Mouse (Mus musculus) neural tube, embryonic 13.5 days (tissue): ENCODE measurements around the gene Pold3. TPM values are rescaled to one million over a fixed set of nuclear protein-coding genes. Genes with fewer than 3 reads are reported as not detected.
"Not testable (repeated sequence)": the region's sequence is repeated elsewhere in the genome, so short reads cannot be mapped to it uniquely, and the experiment has no call there.

Experiments used
- ATAC-seq: fragments of 200-750 bp; cut with Nextera tagmentation; 2 replicates; pipeline ENCODE4 v1.8.0; 2017; ENCODE audit warnings: low read depth, mild to moderate bottlenecking, moderate TSS enrichment, moderate library complexity
- H3K27ac ChIP-seq: fragments of 300-500 bp; sonication (generic); replicated peaks from 2 replicates; pipeline ENCODE4 v1.5.1; 2015; ENCODE audit warnings: moderate library complexity, mild to moderate bottlenecking, inconsistent platforms
- H3K27me3 ChIP-seq: fragments of 300-500 bp; sonication (generic); 2 replicates; pipeline ENCODE4 v1.6.1; 2015; ENCODE audit warnings: mild to moderate bottlenecking, inconsistent platforms
- H3K36me3 ChIP-seq: fragments of 300-500 bp; sonication (generic); 2 replicates; pipeline ENCODE4 v1.6.1; 2015; ENCODE audit warnings: mild to moderate bottlenecking, inconsistent platforms
- H3K4me1 ChIP-seq: fragments of 300-500 bp; sonication (generic); replicated peaks from 2 replicates; pipeline ENCODE4 v1.6.1; 2015; ENCODE audit warnings: inconsistent platforms
- H3K4me2 ChIP-seq: fragments of 300-500 bp; sonication (generic); 2 replicates; pipeline ENCODE4 v1.6.1; 2015; ENCODE audit warnings: inconsistent platforms, mild to moderate bottlenecking, moderate library complexity
- H3K4me3 ChIP-seq: fragments of 300-500 bp; sonication (generic); 2 replicates; pipeline ENCODE4 v1.5.1; 2015; ENCODE audit warnings: mild to moderate bottlenecking, inconsistent platforms
- H3K9ac ChIP-seq: fragments of 300-500 bp; sonication (generic); 2 replicates; pipeline ENCODE4 v1.6.1; 2015; ENCODE audit warnings: moderate library complexity, mild to moderate bottlenecking, inconsistent platforms
- H3K9me3 ChIP-seq: fragments of 300-500 bp; sonication (generic); 2 replicates; pipeline ENCODE4 v1.6.1; 2016; ENCODE audit warnings: inconsistent platforms
- WGBS: fragments of 180-500 bp; shearing (Covaris S2); methylation state at CpG from one replicate; pipeline ENCODE4 v1.1.7; 2015; 5-methylcytosine and 5-hydroxymethylcytosine counted together
- polyA plus RNA-seq: library from polyadenylated mRNA; unstranded; fragments of >200 nt; fragmentation: Nextera tagmentation; extraction: Ambion mirVana; gene quantifications from 2 replicates; pipeline ENCODE4 v1.2.1, GENCODE M21; 2015

The Pold3 gene
- polyA plus RNA-seq, 1 experiment from 2014 or later: 38.8 TPM

DNA sequence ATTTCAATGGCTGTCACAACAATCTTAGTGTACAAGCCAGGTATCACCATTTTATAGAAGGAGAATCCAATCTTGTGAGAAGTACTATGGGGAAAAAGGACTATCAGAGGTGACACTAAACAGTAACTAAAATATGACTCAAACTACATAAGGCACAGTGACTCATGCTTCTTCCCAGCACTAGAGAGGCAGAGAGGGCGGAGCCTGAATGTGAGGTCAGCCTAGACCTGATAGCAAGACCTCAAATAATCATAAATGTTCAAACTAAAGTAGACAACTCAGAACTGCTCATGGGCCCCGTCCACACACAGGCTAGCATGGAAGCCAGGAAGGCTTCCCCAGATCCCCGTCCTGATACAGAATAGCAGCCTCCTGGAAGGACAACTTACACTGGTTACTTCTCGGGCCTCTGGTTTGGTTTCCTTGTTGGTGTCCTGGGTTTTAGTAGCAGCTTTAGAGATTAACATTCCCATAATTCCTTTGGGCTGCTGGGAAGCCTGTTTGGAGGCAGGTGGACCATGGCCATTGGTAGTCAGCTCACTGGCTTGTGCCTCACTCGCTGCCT is 21.3 kb downstream of the Pold3 start:
- Histone ChIP-seq H3K9me3 (no peaks in the 10 kb centered on the region), H3K27me3 (no peaks in the 10 kb centered on the region), H3K36me3 (peaks cover 84% of the 10 kb centered on the region), H3K27ac (no peak overlapping the region), H3K4me2 (no peak overlapping the region), H3K4me1 (no peaks in the 10 kb centered on the region), H3K4me3 (no peak overlapping the region), H3K9ac (no peak overlapping the region)
- 87% methylated on average over 5 of the region's 5 CpGs for WGBS
- no peak for ATAC-seq

- no peak overlapping the region for H3K4me2 ChIP-seq
- no peaks in the 10 kb centered on the region for H3K4me1 ChIP-seq
- no peak overlapping the region for H3K9ac ChIP-seq
- H3K9me3 ChIP-seq: 0 out of 2 replicates have a peak, but pooled peaks cover 3% of the 10 kb centered on the region
- no peak for ATAC-seq
- no peaks in the 10 kb centered on the region for H3K27me3 ChIP-seq
- H3K4me3 ChIP-seq: no peak overlapping the region
- H3K36me3 ChIP-seq: peaks cover 90% of the 10 kb centered on the region
- 96% methylated on average over 5 of the region's 5 CpGs for WGBS
- H3K27ac ChIP-seq: no peak overlapping the region
These were observed 34.5 kb downstream of the Pold3 start for GRCm38 (mm10) chr7:100086891-100087290.

GRCm38 (mm10) chr7:100086159-100086755 is 35.1 kb downstream of the Pold3 start:
- peaks cover 93% of the 10 kb centered on the region for H3K36me3 ChIP-seq
- no peak overlapping the region for H3K4me3 ChIP-seq
- 83% methylated on average over 8 of the region's 8 CpGs for WGBS
- no peak overlapping the region for H3K27ac ChIP-seq
- no peak for ATAC-seq
- H3K4me2 ChIP-seq: no peak overlapping the region
- no peak overlapping the region for H3K9ac ChIP-seq
- H3K4me1 ChIP-seq: no peaks in the 10 kb centered on the region
- H3K9me3 ChIP-seq: 0 out of 2 replicates have a peak, but pooled peaks cover 3% of the 10 kb centered on the region
- no peaks in the 10 kb centered on the region for H3K27me3 ChIP-seq

- H3K27ac ChIP-seq: no peak overlapping the region
- WGBS: 94% methylated on average over 6 of the region's 6 CpGs
- peaks cover 80% of the 10 kb centered on the region for H3K36me3 ChIP-seq
- no peaks in the 10 kb centered on the region for H3K9me3 ChIP-seq
- ATAC-seq: no peak
- no peak overlapping the region for H3K4me3 ChIP-seq
- H3K27me3 ChIP-seq: no peaks in the 10 kb centered on the region
- H3K9ac ChIP-seq: no peak overlapping the region
- H3K4me2 ChIP-seq: no peak overlapping the region
- no peaks in the 10 kb centered on the region for H3K4me1 ChIP-seq
These were observed 37.6 kb downstream of the Pold3 start for GRCm38 (mm10) chr7:100083812-100084211.

DNA sequence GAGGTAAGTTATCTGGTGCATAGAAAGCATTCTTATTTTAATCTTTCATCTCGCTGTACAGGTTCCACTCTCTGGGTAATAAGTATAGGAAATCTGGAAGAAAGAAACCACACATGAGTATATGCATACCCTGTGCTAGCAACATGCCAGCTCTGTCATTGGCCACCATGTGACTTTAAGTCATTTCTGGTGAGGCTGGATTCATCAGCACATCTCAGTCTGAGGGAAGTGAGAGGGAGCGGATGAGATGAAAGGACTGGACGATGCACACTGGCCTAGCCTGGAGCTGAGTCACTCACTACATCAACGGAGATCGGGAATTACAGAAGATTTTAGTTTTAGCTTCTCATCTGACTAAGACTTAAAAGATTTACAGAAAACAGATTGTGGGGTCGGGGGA is 38.5 kb downstream of the Pold3 start:
- Histone ChIP-seq H3K9me3 (no peaks in the 10 kb centered on the region), H3K9ac (no peak overlapping the region), H3K36me3 (peaks cover 77% of the 10 kb centered on the region), H3K27ac (no peak overlapping the region), H3K4me2 (no peak overlapping the region), H3K4me1 (no peaks in the 10 kb centered on the region), H3K4me3 (no peak overlapping the region), H3K27me3 (no peaks in the 10 kb centered on the region)
- 94% methylated on average over 6 of the region's 6 CpGs for WGBS
- ATAC-seq: no peak

DNA sequence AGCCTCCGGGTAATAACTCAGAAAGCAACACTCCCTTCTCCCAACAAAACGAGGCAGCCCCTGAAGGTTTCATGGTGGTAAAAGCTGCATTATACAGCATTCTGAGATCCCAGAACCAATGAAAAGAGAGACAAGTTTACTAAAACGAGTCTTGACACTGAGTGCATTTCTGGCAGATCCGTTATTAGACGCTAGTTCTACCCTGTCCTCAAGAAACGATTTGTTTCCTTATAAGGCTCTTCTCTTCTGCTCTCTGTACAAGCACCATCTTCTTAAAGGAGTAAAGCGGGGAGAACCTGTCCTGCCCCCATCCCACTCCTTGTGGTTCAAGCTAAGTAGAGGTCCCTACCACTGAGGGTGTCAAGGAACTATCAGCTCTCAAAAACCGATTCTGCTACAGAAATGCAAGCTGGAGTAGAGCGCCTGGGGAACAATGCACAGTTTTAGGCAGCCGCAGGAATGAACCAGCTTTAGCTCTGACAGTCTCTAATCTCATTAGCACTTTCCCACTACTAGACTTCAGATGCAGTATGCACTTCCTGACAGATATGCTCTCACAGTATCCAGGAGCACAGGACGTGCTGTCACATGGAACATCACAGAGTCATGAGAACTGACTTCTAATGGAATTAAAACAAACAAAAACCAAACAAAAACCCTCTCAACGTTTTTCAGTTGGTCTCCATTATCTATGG is 41.1 kb downstream of the Pold3 start:
- WGBS: 80% methylated on average over 12 of the region's 12 CpGs

GRCm38 (mm10) chr7:100077071-100077470 is 44.3 kb downstream of the Pold3 start:
- no peak for ATAC-seq
- Histone ChIP-seq H3K9ac (no peak overlapping the region), H3K27ac (no peak overlapping the region), H3K4me3 (no peak overlapping the region), H3K9me3 (no peaks in the 10 kb centered on the region), H3K4me2 (no peak overlapping the region), H3K4me1 (no peaks in the 10 kb centered on the region), H3K36me3 (peaks cover 25% of the 10 kb centered on the region), H3K27me3 (no peaks in the 10 kb centered on the region)
- 94% methylated on average over 4 of the region's 4 CpGs for WGBS

More for the DNA sequence above, 41.1 kb downstream of the Pold3 start:
- Histone ChIP-seq H3K4me1 (no peaks in the 10 kb centered on the region), H3K4me2 (no peak overlapping the region), H3K27ac (no peak overlapping the region), H3K27me3 (no peaks in the 10 kb centered on the region), H3K4me3 (no peak overlapping the region), H3K9ac (no peak overlapping the region), H3K9me3 (no peaks in the 10 kb centered on the region), H3K36me3 (peaks cover 56% of the 10 kb centered on the region)
- ATAC-seq: no peak

DNA sequence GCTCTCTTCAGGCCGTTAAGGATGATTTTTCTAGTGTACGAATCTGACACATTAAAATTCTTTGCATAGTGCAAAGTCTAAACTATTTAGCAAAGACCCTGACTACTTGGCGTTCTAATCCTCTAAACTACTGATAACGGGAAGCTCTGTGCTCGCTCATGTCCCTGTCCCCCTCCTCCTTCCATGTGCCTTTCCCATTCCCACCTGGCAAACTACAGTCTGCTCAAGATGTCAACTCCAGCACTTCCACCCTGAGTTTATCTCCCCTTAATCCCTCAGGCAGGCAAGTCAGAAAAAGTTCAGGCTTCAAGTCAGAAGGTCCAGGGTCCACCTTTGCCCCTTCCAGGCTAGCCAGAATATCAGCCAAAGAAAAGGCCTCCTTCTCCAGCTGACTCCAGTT is 45.1 kb downstream of the Pold3 start:
- WGBS: 94% methylated on average over 5 of the region's 5 CpGs
- no peak overlapping the region for H3K4me2 ChIP-seq
- H3K36me3 ChIP-seq: peaks cover 17% of the 10 kb centered on the region
- no peak overlapping the region for H3K9ac ChIP-seq
- H3K9me3 ChIP-seq: no peaks in the 10 kb centered on the region
- H3K4me3 ChIP-seq: no peak overlapping the region
- no peak overlapping the region for H3K27ac ChIP-seq
- no peak for ATAC-seq
- no peaks in the 10 kb centered on the region for H3K4me1 ChIP-seq
- no peaks in the 10 kb centered on the region for H3K27me3 ChIP-seq

DNA sequence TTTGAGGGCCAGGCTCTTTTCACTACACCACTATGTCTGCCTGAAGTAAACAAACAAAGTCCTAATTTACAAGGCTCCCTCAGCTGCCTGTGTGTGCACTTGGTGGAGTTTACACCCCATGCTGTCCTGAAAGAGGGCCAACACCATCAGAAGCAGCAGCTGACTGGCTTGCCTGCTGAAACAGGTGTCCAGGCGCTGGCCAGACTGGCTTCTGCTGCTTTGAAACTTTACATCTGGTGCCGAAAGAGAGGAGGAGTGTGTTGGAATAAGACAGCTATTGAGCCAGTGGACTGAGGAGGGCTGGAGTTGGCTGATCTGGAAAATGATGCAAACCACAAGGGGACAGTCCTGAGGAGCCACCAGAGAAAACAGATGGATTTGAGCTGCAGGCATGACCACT is 47.4 kb downstream of the Pold3 start:
- no peaks in the 10 kb centered on the region for H3K4me1 ChIP-seq
- H3K27me3 ChIP-seq: no peaks in the 10 kb centered on the region
- no peak overlapping the region for H3K27ac ChIP-seq
- WGBS: 77% methylated on average over 2 of the region's 2 CpGs
- peaks cover 9% of the 10 kb centered on the region; the same call in 1 of the 2 replicates for H3K36me3 ChIP-seq
- no peak overlapping the region for H3K4me3 ChIP-seq
- H3K4me2 ChIP-seq: no peak overlapping the region
- no peaks in the 10 kb centered on the region for H3K9me3 ChIP-seq
- H3K9ac ChIP-seq: no peak overlapping the region
- ATAC-seq: no peak

DNA sequence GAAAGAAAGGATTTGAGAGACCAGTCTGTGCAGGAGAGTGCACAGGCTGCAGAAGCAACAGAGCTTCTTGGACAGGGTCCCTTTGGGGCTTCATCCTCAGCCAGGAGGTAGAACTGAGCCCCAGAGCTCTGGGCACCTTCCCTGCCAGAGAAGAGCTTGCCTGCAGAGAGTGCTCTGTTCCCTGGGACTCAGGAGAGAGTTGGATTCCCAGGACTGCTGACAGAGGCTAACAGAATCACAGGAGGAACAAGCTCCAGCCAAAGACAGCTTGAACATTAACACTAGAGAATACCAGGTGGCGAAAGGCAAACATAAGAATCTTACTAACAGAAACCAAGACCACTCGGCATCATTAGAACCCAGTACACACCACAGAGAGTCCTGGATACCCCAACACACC is 68.4 kb downstream of the Pold3 start:
- WGBS: 89% methylated on average over 2 of the region's 2 CpGs

GRCm38 (mm10) chr7:100051904-100052303 is 69.5 kb downstream of the Pold3 start:
- no peak overlapping the region for H3K4me2 ChIP-seq
- H3K27ac ChIP-seq: no peak overlapping the region
- H3K9ac ChIP-seq: no peak overlapping the region
- ATAC-seq: no peak
- no peaks in the 10 kb centered on the region for H3K36me3 ChIP-seq
- no peaks in the 10 kb centered on the region for H3K27me3 ChIP-seq
- no peaks in the 10 kb centered on the region for H3K9me3 ChIP-seq
- WGBS: 60% methylated on average over 4 of the region's 4 CpGs
- no peaks in the 10 kb centered on the region for H3K4me1 ChIP-seq
- no peak overlapping the region for H3K4me3 ChIP-seq

More for the DNA sequence above, 68.4 kb downstream of the Pold3 start:
- not testable (repeated sequence) for H3K9ac ChIP-seq, H3K27ac ChIP-seq, H3K27me3 ChIP-seq, H3K4me2 ChIP-seq, H3K4me1 ChIP-seq, H3K36me3 ChIP-seq, H3K9me3 ChIP-seq, ATAC-seq, H3K4me3 ChIP-seq

GRCm38 (mm10) chr7:100046486-100046885 is 74.9 kb downstream of the Pold3 start:
- Histone ChIP-seq H3K4me3 (no peak overlapping the region), H3K27me3 (0 out of 2 replicates have a peak, but pooled peaks cover 5% of the 10 kb centered on the region), H3K4me2 (no peak overlapping the region), H3K27ac (no peak overlapping the region), H3K4me1 (no peaks in the 10 kb centered on the region; the same call in 1 of the 2 replicates), H3K9me3 (no peaks in the 10 kb centered on the region), H3K36me3 (no peaks in the 10 kb centered on the region), H3K9ac (no peak overlapping the region)
- ATAC-seq: no peak
- WGBS: 69% methylated on average over 2 of the region's 2 CpGs
